Mouse (Mus musculus) gastrocnemius, adult 18-20 months (tissue): ENCODE data around the gene Paqr4. TPM values are rescaled to one million over a fixed set of nuclear protein-coding genes. Genes with fewer than 3 reads are reported as not detected.

ENCODE experiments used
- DNase-seq: peaks from one replicate; pipeline ENCODE4 v3.0.0; 2021; ENCODE audit warnings: low spot score
- total RNA-seq, 2 experiments: library from RNA; stranded (reverse); gene quantifications; 2 replicates each; pipeline ENCODE4 v1.2.3; 2021

Gene Paqr4
- total RNA-seq, 2 experiments from 2014 or later, result 2.3 to 2.8 TPM

GRCm38 (mm10) chr17:23726758-23727142 is 13.9 kb downstream of the Paqr4 start:
- peak; percentile 81 for DNase-seq

- peak; percentile 94 for DNase-seq
Observed at GRCm38 (mm10) chr17:23725999-23726757, 14.5 kb downstream of the Paqr4 start, which contains the start of gene Pkmyt1. Gene Pkmyt1, plus strand, starts transcription at chr17:23726336.

- DNase-seq, result no peak
Observed at GRCm38 (mm10) chr17:23725477-23725876, 15.2 kb downstream of the Paqr4 start.

GRCm38 (mm10) chr17:23722376-23723125 is 18.1 kb downstream of the Paqr4 start, which contains the start of gene 1520401A03Rik:
Gene 1520401A03Rik, minus strand, starts transcription at chr17:23722783.
- DNase-seq, result no peak

GRCm38 (mm10) chr17:23721886-23722285 is 18.8 kb downstream of the Paqr4 start:
- no peak for DNase-seq

- DNase-seq, result no peak
Observed at GRCm38 (mm10) chr17:23719455-23719854, 21.2 kb downstream of the Paqr4 start.

GRCm38 (mm10) chr17:23717003-23717402 is 23.7 kb downstream of the Paqr4 start:
- DNase-seq, result no peak

- DNase-seq, result peak; percentile 59
Observed at GRCm38 (mm10) chr17:23706212-23706611, 34.5 kb downstream of the Paqr4 start.

GRCm38 (mm10) chr17:23705525-23706104 is 35.1 kb downstream of the Paqr4 start:
- no peak for DNase-seq

GRCm38 (mm10) chr17:23704741-23705140 is 35.9 kb downstream of the Paqr4 start:
- no peak for DNase-seq

- DNase-seq, result no peak
Observed at GRCm38 (mm10) chr17:23703301-23703700, 37.4 kb downstream of the Paqr4 start.

GRCm38 (mm10) chr17:23700079-23700478 is 40.6 kb downstream of the Paqr4 start:
- peak; percentile 92 for DNase-seq

GRCm38 (mm10) chr17:23699131-23700077 is 41.3 kb downstream of the Paqr4 start:
- DNase-seq, result peak; percentile 59

GRCm38 (mm10) chr17:23695801-23696200 is 44.9 kb downstream of the Paqr4 start:
- no peak for DNase-seq

- no peak for DNase-seq
Observed at GRCm38 (mm10) chr17:23694491-23694890, 46.2 kb downstream of the Paqr4 start.

Other genes with a start within 250 kb of the Paqr4 start
- 1 to 10 TPM; 2.1 to 2.8 TPM for gene Zfp213, start 176.6 kb downstream of the Paqr4 start, total RNA-seq
- 1 to 10 TPM; 2.5 to 2.9 TPM for gene Zfp13, start 141.4 kb downstream of the Paqr4 start, total RNA-seq
- gene Zscan10, start 140.0 kb downstream of the Paqr4 start, total RNA-seq, result not detected
- gene Mmp25, start 95.6 kb downstream of the Paqr4 start, total RNA-seq, result under 1 TPM in 1 of 2 experiments, not detected in 1; 0.07 TPM
- not detected for gene Bicdl2, start 80.4 kb downstream of the Paqr4 start, total RNA-seq
- 100 to 1,000 TPM; 135 to 138 TPM for gene Hcfc1r1, start 67.3 kb downstream of the Paqr4 start, total RNA-seq
- gene Thoc6, start 67.0 kb downstream of the Paqr4 start, total RNA-seq, result 1 to 10 TPM; 6.9 to 9.9 TPM
- gene Tnfrsf12a, start 63.4 kb downstream of the Paqr4 start, total RNA-seq, result 10 to 100 TPM; 19.6 to 99.5 TPM
- not detected for gene Cldn6, start 61.6 kb downstream of the Paqr4 start, total RNA-seq
- under 1 TPM in 1 of 2 experiments, not detected in 1; 0.21 TPM for gene Cldn9, start 56.8 kb downstream of the Paqr4 start, total RNA-seq
- gene 1520401A03Rik, start 18.1 kb downstream of the Paqr4 start, total RNA-seq, result not detected
- gene Pkmyt1, start 14.5 kb downstream of the Paqr4 start, total RNA-seq, result under 1 TPM; 0.32 to 0.57 TPM
- gene Kremen2, start 5.0 kb upstream of the Paqr4 start, total RNA-seq, result not detected
- 10 to 100 TPM; 50.0 to 59.2 TPM for gene Flywch1, start 30.7 kb upstream of the Paqr4 start, total RNA-seq
- not detected for gene Flywch2, start 45.2 kb upstream of the Paqr4 start, total RNA-seq
- 100 to 1,000 TPM; 145 to 160 TPM for gene Srrm2, start 49.7 kb upstream of the Paqr4 start, total RNA-seq
- 100 to 1,000 TPM; 394 to 418 TPM for gene Elob, start 88.3 kb upstream of the Paqr4 start, total RNA-seq
- gene Prss33, start 95.2 kb upstream of the Paqr4 start, total RNA-seq, result not detected
- gene Prss32, start 103.0 kb upstream of the Paqr4 start, total RNA-seq, result not detected
- not detected for gene Prss41, start 103.3 kb upstream of the Paqr4 start, total RNA-seq
- not detected for gene Prss21, start 127.2 kb upstream of the Paqr4 start, total RNA-seq
- gene Dcpp1, start 140.0 kb upstream of the Paqr4 start, total RNA-seq, result not detected
- gene Dcpp2, start 140.0 kb upstream of the Paqr4 start, total RNA-seq, result not detected
- not detected for gene Dcpp3, start 176.6 kb upstream of the Paqr4 start, total RNA-seq
- not detected for gene Sbp, start 200.8 kb upstream of the Paqr4 start, total RNA-seq
- not detected for gene Sbpl, start 214.4 kb upstream of the Paqr4 start, total RNA-seq
- gene Prss30, start 239.7 kb upstream of the Paqr4 start, total RNA-seq, result not detected